Mouse (Mus musculus) testis, adult 2 months (tissue): Measurements from ENCODE around the gene Cxxc4. TPM values are rescaled to one million over a fixed set of nuclear protein-coding genes. Genes with fewer than 3 reads are reported as not detected.

Source experiments
- H3K27ac ChIP-seq: fragments of 200-500 bp; 2 replicates; pipeline ENCODE4 v1.5.1; 2012; ENCODE audit warnings: low read depth, low read length; ENCODE audit not compliant: control insufficient read depth, insufficient read depth
- H3K27me3 ChIP-seq: fragments of 200-500 bp; 2 replicates; pipeline ENCODE4 v1.6.1; 2012; ENCODE audit warnings: mild to moderate bottlenecking, low read length, moderate library complexity; ENCODE audit not compliant: control insufficient read depth, insufficient read depth
- H3K36me3 ChIP-seq: fragments of 200-500 bp; 2 replicates; pipeline ENCODE4 v1.6.1; 2012; ENCODE audit warnings: mild to moderate bottlenecking, low read length; ENCODE audit not compliant: control insufficient read depth, insufficient read depth
- H3K4me1 ChIP-seq: fragments of 200-500 bp; 2 replicates; pipeline ENCODE4 v1.6.1; 2012; ENCODE audit warnings: low read length; ENCODE audit not compliant: control insufficient read depth, insufficient read depth
- H3K4me3 ChIP-seq: fragments of 200-500 bp; 2 replicates; pipeline ENCODE4 v1.5.1; 2012; ENCODE audit warnings: low read depth, mild to moderate bottlenecking, low read length, moderate library complexity, mixed read lengths; ENCODE audit not compliant: control insufficient read depth
- CTCF ChIP-seq: fragments of 200-500 bp; IDR thresholded peaks from 2 replicates; pipeline ENCODE4 v1.5.1; 2012; ENCODE audit warnings: low read depth, mild to moderate bottlenecking, inconsistent platforms, low read length, moderate library complexity; ENCODE audit not compliant: control insufficient read depth, insufficient read depth, insufficient replicate concordance
- POLR2A ChIP-seq: fragments of 200-500 bp; IDR thresholded peaks from 2 replicates; pipeline ENCODE4 v1.6.1; 2012; ENCODE audit warnings: low read depth, mild to moderate bottlenecking, inconsistent platforms, low read length, moderate library complexity; ENCODE audit not compliant: control insufficient read depth
- polyA plus RNA-seq: library from polyadenylated mRNA; depleted of rRNA; stranded (reverse); fragments of >200 nt; gene quantifications from 2 replicates; pipeline ENCODE4 v1.2.3, GENCODE M21; 2012

Cxxc4 gene
- polyA plus RNA-seq, 1 experiment: 0.09 TPM

GRCm38 (mm10) chr3:134258715-134259114 is 22.4 kb downstream of the Cxxc4 start:
- no peaks in the 10 kb centered on the region for H3K36me3 ChIP-seq
- H3K27me3 ChIP-seq: no peaks in the 10 kb centered on the region
- no peak overlapping the region for H3K27ac ChIP-seq
- no peaks in the 10 kb centered on the region for H3K4me1 ChIP-seq
- TF ChIP-seq POLR2A: no peak
- no peak for TF ChIP-seq CTCF
- no peak overlapping the region for H3K4me3 ChIP-seq

GRCm38 (mm10) chr3:134259300-134259699 is 23.0 kb downstream of the Cxxc4 start:
- H3K36me3 ChIP-seq: no peaks in the 10 kb centered on the region
- H3K4me3 ChIP-seq: no peak overlapping the region
- H3K27ac ChIP-seq: no peak overlapping the region
- H3K27me3 ChIP-seq: no peaks in the 10 kb centered on the region
- H3K4me1 ChIP-seq: no peaks in the 10 kb centered on the region
- TF ChIP-seq POLR2A: no peak
- TF ChIP-seq CTCF: no peak

GRCm38 (mm10) chr3:134279655-134280054 is 43.4 kb downstream of the Cxxc4 start:
- no peaks in the 10 kb centered on the region for H3K4me1 ChIP-seq
- TF ChIP-seq POLR2A (no peak), CTCF (no peak)
- H3K36me3 ChIP-seq: no peaks in the 10 kb centered on the region
- no peaks in the 10 kb centered on the region for H3K27me3 ChIP-seq
- no peak overlapping the region for H3K27ac ChIP-seq
- no peak overlapping the region for H3K4me3 ChIP-seq

DNA sequence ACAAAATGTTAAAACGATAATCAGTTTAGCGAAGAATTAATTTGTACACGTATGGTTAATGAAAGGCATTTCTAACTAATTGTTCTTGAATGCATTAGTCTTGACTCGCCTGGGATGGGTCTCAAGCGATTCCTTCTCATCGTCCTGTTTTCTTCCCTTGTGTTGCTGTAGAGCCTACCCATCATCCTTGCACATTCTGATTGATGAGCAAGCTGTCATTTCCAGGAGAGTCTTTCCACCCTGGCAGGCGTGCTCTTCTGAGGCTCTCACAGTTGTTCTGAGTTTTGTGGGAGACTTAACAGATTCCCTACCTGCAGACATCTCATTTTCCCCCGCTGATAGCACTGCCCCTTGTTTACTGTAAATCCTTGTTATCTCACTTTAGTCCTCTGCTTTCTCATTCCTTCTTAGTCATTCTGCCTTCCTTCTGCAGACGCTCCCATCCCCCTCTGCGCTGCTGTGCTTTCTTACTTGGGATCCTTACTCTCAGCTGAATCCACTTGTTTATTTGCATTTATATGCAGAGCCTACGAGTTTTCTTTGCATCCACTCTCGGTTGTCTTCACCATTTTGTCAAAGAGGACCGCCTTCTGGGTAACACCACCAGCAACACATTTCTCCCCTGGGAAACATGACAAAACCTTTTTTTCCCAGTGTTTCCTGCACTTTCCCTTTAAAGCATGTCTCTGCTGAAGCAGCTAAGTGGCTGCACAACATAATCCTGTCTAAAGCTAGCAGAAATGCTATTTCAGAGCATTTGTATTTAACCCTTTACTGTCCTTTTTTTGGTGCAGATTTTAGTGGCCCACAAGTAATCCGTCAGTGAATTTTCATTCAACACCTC is 45.5 kb downstream of the Cxxc4 start:
- no peak for TF ChIP-seq CTCF
- no peak for TF ChIP-seq POLR2A
- Histone ChIP-seq H3K36me3 (no peaks in the 10 kb centered on the region), H3K27ac (no peak overlapping the region), H3K4me3 (no peak overlapping the region), H3K4me1 (no peaks in the 10 kb centered on the region), H3K27me3 (no peaks in the 10 kb centered on the region)

GRCm38 (mm10) chr3:134295217-134295616 is 58.9 kb downstream of the Cxxc4 start:
- no peaks in the 10 kb centered on the region for H3K27me3 ChIP-seq
- H3K36me3 ChIP-seq: no peaks in the 10 kb centered on the region
- no peaks in the 10 kb centered on the region for H3K4me1 ChIP-seq
- TF ChIP-seq POLR2A (no peak), CTCF (no peak)
- no peak overlapping the region for H3K4me3 ChIP-seq
- H3K27ac ChIP-seq: no peak overlapping the region

DNA sequence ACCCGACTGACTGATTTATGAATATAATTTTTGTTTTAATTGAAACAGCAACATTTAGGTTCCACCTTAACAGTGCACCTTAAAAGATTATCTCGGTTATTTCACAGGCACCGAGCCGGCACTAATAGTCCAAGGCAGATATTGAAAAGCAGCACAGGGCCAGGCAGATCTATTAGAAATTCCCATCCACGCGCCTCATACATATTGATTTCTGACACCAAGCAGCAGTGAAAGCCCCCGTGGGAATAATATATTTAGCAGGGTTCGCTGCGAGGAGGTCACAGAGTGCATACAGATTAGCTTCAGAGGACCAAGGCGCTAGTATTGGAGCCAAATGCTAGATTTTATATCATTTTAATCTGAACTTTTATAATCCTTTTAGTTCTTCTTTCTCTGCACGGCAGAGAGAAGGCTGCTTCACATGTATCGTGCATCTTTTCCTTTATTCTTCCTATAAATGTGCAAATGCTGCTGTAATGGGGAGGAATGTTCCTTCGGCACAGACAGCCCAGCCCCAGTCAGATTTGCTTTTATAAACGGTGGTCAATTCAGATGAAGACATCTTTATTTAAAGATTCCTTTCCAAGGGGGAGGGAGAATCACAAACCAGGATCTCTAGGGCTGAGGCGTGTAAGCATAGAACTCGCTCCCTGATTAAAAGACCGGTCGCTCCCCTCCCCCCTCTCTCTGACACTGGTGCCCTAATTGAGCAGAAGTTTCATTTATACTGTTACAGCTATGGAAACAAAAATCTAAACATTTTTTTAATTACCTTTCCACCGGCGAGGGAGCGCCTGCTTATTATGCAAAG is 66.6 kb downstream of the Cxxc4 start:
- Histone ChIP-seq H3K27ac (no peak overlapping the region), H3K4me1 (no peaks in the 10 kb centered on the region)

DNA sequence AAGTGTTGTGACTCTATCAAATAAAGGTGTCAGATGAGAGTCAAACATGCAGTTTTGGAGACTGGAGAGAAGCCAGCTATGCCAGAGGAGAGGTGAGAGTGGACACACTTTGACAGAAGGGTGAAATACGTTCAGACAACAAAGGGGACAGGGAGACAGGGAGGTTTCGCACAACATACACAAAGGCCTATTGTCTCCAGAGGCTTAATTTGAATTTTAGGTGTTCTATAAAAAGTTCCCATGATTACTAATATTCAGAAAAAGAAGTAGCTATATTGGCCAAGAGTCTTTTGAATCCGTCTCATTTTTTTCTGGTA is 67.2 kb downstream of the Cxxc4 start:
- Histone ChIP-seq H3K4me3 (no peak overlapping the region), H3K27me3 (no peaks in the 10 kb centered on the region), H3K27ac (no peak overlapping the region), H3K36me3 (no peaks in the 10 kb centered on the region), H3K4me1 (no peaks in the 10 kb centered on the region)
- TF ChIP-seq POLR2A (no peak), CTCF (no peak)

More for the DNA sequence above, 66.6 kb downstream of the Cxxc4 start:
- H3K4me3 ChIP-seq: no peak overlapping the region
- no peaks in the 10 kb centered on the region for H3K36me3 ChIP-seq
- no peak for TF ChIP-seq CTCF
- TF ChIP-seq POLR2A: no peak
- H3K27me3 ChIP-seq: no peaks in the 10 kb centered on the region
